Mouse (Mus musculus): ENCODE data around the gene Jhy.

GRCm38 (mm10) chr9:40859196-40859595 is 104.7 kb downstream of the Jhy start:
- no peak for TF ChIP-seq CTCF (IDR thresholded peaks at IDR 0.05; ENCODE audit: borderline replicate concordance, insufficient read depth, low read depth, low read length)
- TF ChIP-seq POLR2A (IDR thresholded peaks at IDR 0.05; ENCODE audit: borderline replicate concordance, insufficient read depth, low read length), result no peak

Data from cerebellum, adult 2 months (tissue).